Mouse (Mus musculus): ENCODE data around the gene Spz1. TPM values are rescaled to one million over a fixed set of nuclear protein-coding genes. Genes with fewer than 3 reads are reported as not detected.
"Not testable (repeated sequence)": the region's sequence is repeated elsewhere in the genome, so short reads cannot be mapped to it uniquely, and the experiment has no call there.

Spz1 gene
- not detected for total RNA-seq (2021)

GRCm38 (mm10) chr13:92576072-92576471 is at the start of gene Spz1:
TSS of gene Spz1 (minus strand) at chr13:92576172.
- DNase-seq = no peak

- no peak for DNase-seq
These were observed 40.5 kb upstream of the Spz1 start for GRCm38 (mm10) chr13:92616459-92616858.

GRCm38 (mm10) chr13:92615201-92615600 is 39.2 kb upstream of the Spz1 start:
- DNase-seq = no peak

GRCm38 (mm10) chr13:92613094-92613493 is 37.1 kb upstream of the Spz1 start:
- DNase-seq = no peak

GRCm38 (mm10) chr13:92611917-92612316 is 35.9 kb upstream of the Spz1 start:
- DNase-seq = no peak

GRCm38 (mm10) chr13:92611254-92611784 is 35.3 kb upstream of the Spz1 start:
- DNase-seq = peak in 1 of 2 experiments; percentile 30

- peak; percentile 97 for DNase-seq
These were observed 34.6 kb upstream of the Spz1 start, which contains the start of gene Serinc5 for GRCm38 (mm10) chr13:92610311-92611221. TSS of gene Serinc5 (plus strand) at chr13:92611091.

GRCm38 (mm10) chr13:92609486-92610310 is 33.7 kb upstream of the Spz1 start:
- no peak for DNase-seq

GRCm38 (mm10) chr13:92605306-92605705 is 29.3 kb upstream of the Spz1 start:
- DNase-seq = not testable (repeated sequence)

GRCm38 (mm10) chr13:92595424-92595823 is 19.5 kb upstream of the Spz1 start:
- DNase-seq = no peak

GRCm38 (mm10) chr13:92594907-92595306 is 18.9 kb upstream of the Spz1 start:
- DNase-seq = no peak

- no peak for DNase-seq
These were observed 18.5 kb upstream of the Spz1 start for GRCm38 (mm10) chr13:92594481-92594880.

GRCm38 (mm10) chr13:92593731-92594396 is 17.9 kb upstream of the Spz1 start:
- no peak for DNase-seq

- DNase-seq = no peak
These were observed 17.0 kb upstream of the Spz1 start for GRCm38 (mm10) chr13:92592786-92593635.

GRCm38 (mm10) chr13:92592268-92592785 is 16.4 kb upstream of the Spz1 start:
- DNase-seq = no peak

GRCm38 (mm10) chr13:92591225-92591624 is 15.3 kb upstream of the Spz1 start:
- no peak for DNase-seq

- DNase-seq = no peak
These were observed 13.3 kb upstream of the Spz1 start for GRCm38 (mm10) chr13:92589255-92589654.

- DNase-seq = no peak
These were observed 12.7 kb upstream of the Spz1 start for GRCm38 (mm10) chr13:92588704-92589103.

- no peak for DNase-seq
These were observed 8.2 kb upstream of the Spz1 start for GRCm38 (mm10) chr13:92584094-92584717.

- peak; percentile 45 to 61 for DNase-seq
These were observed 4.5 kb upstream of the Spz1 start for GRCm38 (mm10) chr13:92580220-92581043.

All from layer of hippocampus, postnatal 36 days (tissue).